Mouse (Mus musculus) forebrain, embryonic 12.5 days (tissue): Measurements from ENCODE around the gene Wipf2. TPM values are rescaled to one million over a fixed set of nuclear protein-coding genes. Genes with fewer than 3 reads are reported as not detected.
A peak's percentile ranks its signal among the peaks of the same experiment; 100 is the strongest.

Experiments used
- ATAC-seq: fragments of 200-750 bp; cut with Nextera tagmentation; 2 replicates; pipeline ENCODE4 v1.8.0; 2017; ENCODE audit warnings: moderate TSS enrichment; ENCODE audit not compliant: low FRiP score
- H3K27ac ChIP-seq: fragments of 300-500 bp; sonication (generic); 2 replicates; pipeline ENCODE4 v1.5.1; 2016; ENCODE audit warnings: mild to moderate bottlenecking
- H3K27me3 ChIP-seq: fragments of 300-500 bp; sonication (generic); 2 replicates; pipeline ENCODE4 v1.6.1; 2016; ENCODE audit warnings: mild to moderate bottlenecking
- H3K36me3 ChIP-seq: fragments of 300-500 bp; sonication (generic); replicated peaks from 2 replicates; pipeline ENCODE4 v1.6.1; 2016; ENCODE audit warnings: mild to moderate bottlenecking
- H3K4me1 ChIP-seq: fragments of 300-500 bp; sonication (generic); 2 replicates; pipeline ENCODE4 v1.6.1; 2016
- H3K4me2 ChIP-seq: fragments of 300-500 bp; sonication (generic); 2 replicates; pipeline ENCODE4 v1.6.1; 2016; ENCODE audit warnings: mild to moderate bottlenecking, moderate library complexity
- H3K4me3 ChIP-seq: fragments of 300-500 bp; sonication (generic); replicated peaks from 2 replicates; pipeline ENCODE4 v1.5.1; 2016; ENCODE audit warnings: mild to moderate bottlenecking
- H3K9ac ChIP-seq: fragments of 300-500 bp; sonication (generic); 2 replicates; pipeline ENCODE4 v1.6.1; 2016; ENCODE audit warnings: mild to moderate bottlenecking
- H3K9me3 ChIP-seq: fragments of 300-500 bp; sonication (generic); 2 replicates; pipeline ENCODE4 v1.6.1; 2016
- WGBS: fragments of 180-500 bp; shearing (Covaris S2); methylation state at CpG from one replicate; pipeline ENCODE4 v1.1.7; 2016; 5-methylcytosine and 5-hydroxymethylcytosine counted together
- polyA plus RNA-seq: library from polyadenylated mRNA; unstranded; fragments of >200 nt; fragmentation: Nextera tagmentation; extraction: Ambion mirVana; gene quantifications from 2 replicates; pipeline ENCODE4 v1.2.1, GENCODE M21; 2016

The Wipf2 gene
- polyA plus RNA-seq, 1 experiment from 2014 or later, result 4.8 TPM

DNA sequence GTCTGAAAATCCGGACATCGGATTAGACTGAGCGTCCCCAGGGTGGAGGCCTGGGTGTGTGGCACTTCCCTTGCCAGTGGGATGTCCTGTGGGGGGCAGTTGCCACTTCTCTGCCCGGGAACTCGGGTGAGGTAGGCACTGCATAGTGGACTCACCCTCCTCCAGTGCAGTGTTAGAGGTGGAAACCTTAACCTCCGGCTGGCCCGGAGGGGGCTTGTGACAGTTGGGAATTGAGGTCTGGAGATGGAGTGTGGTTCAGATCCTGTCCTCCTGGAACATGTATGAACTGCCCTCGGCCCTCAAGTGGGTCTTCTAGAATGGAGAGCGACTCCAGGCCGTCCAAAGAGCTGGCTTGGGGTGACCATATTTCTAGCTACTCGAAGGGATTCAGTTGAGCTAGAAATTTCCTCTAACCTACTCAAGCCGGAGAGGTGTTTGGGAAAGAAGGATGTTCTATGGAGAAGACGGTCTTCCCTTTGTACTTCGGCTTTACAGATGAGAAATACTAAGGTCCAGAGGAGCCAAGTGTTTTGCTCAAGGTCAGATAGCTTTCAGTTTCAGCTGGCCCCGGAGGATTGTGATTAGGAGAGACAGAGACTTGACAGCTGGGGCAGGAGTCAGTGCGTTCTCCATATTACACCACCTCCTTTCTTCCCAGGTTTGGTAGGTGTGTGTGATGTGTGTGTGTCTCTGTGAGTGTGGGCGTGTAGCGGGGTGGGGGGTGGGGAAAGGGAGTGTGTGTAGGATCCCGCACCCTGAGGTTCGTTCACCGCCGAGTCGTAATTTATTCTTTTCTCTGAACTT lies 73.4 kb downstream of the Wipf2 start:
- H3K27ac ChIP-seq, result peak overlapping the region; percentile 6; the same call in 1 of the 2 replicates
- H3K4me2 ChIP-seq, result peak overlapping the region; percentile 93
- ATAC-seq, result peak; percentile 25
- 1% methylated on average over 23 of the region's 23 CpGs for WGBS
- peaks cover 42% of the 10 kb centered on the region for H3K27me3 ChIP-seq
- H3K4me3 ChIP-seq, result peak overlapping the region; percentile 58
- H3K9me3 ChIP-seq, result no peaks in the 10 kb centered on the region
- H3K4me1 ChIP-seq, result peaks cover 77% of the 10 kb centered on the region
- H3K36me3 ChIP-seq, result no peaks in the 10 kb centered on the region
- peak overlapping the region; percentile 62; the same call in 1 of the 2 replicates for H3K9ac ChIP-seq

- peaks cover 76% of the 10 kb centered on the region for H3K4me1 ChIP-seq
- peak; percentile 87 for ATAC-seq
These were observed 74.0 kb downstream of the Wipf2 start for GRCm38 (mm10) chr11:98937410-98937913.

GRCm38 (mm10) chr11:98937914-98938694 lies 74.7 kb downstream of the Wipf2 start:
- peak; percentile 2 for ATAC-seq
- Histone ChIP-seq H3K36me3 (no peaks in the 10 kb centered on the region), H3K9ac (peak overlapping the region; percentile 62), H3K4me2 (peak overlapping the region; percentile 93), H3K27ac (peak overlapping the region; percentile 68), H3K4me1 (peaks cover 76% of the 10 kb centered on the region), H3K4me3 (peak overlapping the region; percentile 58), H3K27me3 (peaks cover 42% of the 10 kb centered on the region), H3K9me3 (no peaks in the 10 kb centered on the region)
- under 1% methylated on average over 39 of the region's 39 CpGs for WGBS

More at GRCm38 (mm10) chr11:98937410-98937913, 74.0 kb downstream of the Wipf2 start:
- under 1% methylated on average over 37 of the region's 38 CpGs for WGBS
- Histone ChIP-seq H3K27ac (peak overlapping the region; percentile 68), H3K9ac (peak overlapping the region; percentile 62), H3K27me3 (peaks cover 42% of the 10 kb centered on the region), H3K36me3 (no peaks in the 10 kb centered on the region), H3K9me3 (no peaks in the 10 kb centered on the region), H3K4me3 (peak overlapping the region; percentile 58), H3K4me2 (peak overlapping the region; percentile 93)

- Histone ChIP-seq H3K9ac (peak overlapping the region; percentile 62; the same call in 1 of the 2 replicates), H3K9me3 (no peaks in the 10 kb centered on the region), H3K4me1 (peaks cover 76% of the 10 kb centered on the region), H3K4me2 (peak overlapping the region; percentile 93), H3K4me3 (peak overlapping the region; percentile 58), H3K27ac (no peak overlapping the region), H3K27me3 (peaks cover 36% of the 10 kb centered on the region), H3K36me3 (no peaks in the 10 kb centered on the region)
- WGBS, result 49% methylated on average over 7 of the region's 7 CpGs
- ATAC-seq, result no peak
These were observed 75.3 kb downstream of the Wipf2 start for GRCm38 (mm10) chr11:98938701-98939083.

DNA sequence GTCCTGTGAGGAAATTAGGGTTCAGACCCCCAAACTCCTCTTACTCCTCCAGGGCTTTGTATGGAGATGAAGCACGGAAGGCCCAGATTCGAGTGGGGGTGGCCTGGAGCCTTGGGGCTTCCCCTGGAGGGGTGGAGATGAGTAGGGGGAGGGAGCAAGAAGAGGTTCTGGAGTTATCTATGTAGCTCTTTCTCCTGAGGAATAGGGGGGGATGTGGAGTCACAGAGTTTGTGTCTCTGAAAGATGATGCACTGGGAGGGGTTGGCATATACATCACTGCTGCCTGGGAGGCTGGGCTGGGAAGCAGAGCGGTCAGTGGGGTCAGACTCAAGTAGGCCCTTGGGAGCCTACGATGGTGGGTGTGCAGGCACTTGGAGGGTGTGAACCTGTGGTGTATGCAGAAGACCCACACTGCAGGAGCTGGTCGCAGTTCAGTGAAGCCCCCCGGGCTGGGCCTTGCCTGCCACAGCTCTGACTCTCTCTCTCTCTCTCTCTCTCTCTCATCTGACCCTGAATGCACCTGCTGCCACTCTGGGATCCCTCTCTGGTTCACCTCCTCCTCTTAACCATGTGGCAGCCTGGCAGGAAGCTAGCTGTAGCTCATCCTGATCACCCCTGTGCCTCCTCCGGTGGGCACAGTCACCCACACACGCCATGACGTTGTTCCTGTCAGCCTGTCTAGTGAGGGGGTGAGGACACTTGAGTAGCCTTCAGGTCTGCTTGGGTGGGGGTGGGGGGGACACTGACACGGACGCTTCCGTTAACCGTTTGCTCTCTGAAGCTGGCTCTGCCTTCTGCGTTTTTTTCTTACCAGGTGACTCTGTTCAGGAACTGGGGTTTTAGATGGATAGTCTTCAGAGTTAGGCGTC lies 75.9 kb downstream of the Wipf2 start:
- H3K4me1 ChIP-seq, result peaks cover 82% of the 10 kb centered on the region
- H3K27ac ChIP-seq, result no peak overlapping the region
- 66% methylated on average over 15 of the region's 15 CpGs for WGBS
- H3K4me2 ChIP-seq, result peak overlapping the region; percentile 93
- H3K36me3 ChIP-seq, result no peaks in the 10 kb centered on the region
- H3K9ac ChIP-seq, result 0 out of 2 replicates have a peak overlapping the region, but pooled peaks have one; percentile 36
- no peaks in the 10 kb centered on the region for H3K9me3 ChIP-seq
- peak overlapping the region; percentile 58; the same call in 1 of the 2 replicates for H3K4me3 ChIP-seq
- H3K27me3 ChIP-seq, result peaks cover 30% of the 10 kb centered on the region
- ATAC-seq, result no peak

- 55% methylated on average over 11 of the region's 11 CpGs for WGBS
- peak overlapping the region; percentile 93 for H3K4me2 ChIP-seq
- H3K36me3 ChIP-seq, result no peaks in the 10 kb centered on the region
- peaks cover 28% of the 10 kb centered on the region for H3K27me3 ChIP-seq
- H3K9ac ChIP-seq, result 0 out of 2 replicates have a peak overlapping the region, but pooled peaks have one; percentile 36
- H3K9me3 ChIP-seq, result no peaks in the 10 kb centered on the region
- H3K4me1 ChIP-seq, result peaks cover 90% of the 10 kb centered on the region
- peak overlapping the region; percentile 88 for H3K27ac ChIP-seq
- no peak overlapping the region for H3K4me3 ChIP-seq
- no peak for ATAC-seq
These were observed 76.7 kb downstream of the Wipf2 start for GRCm38 (mm10) chr11:98939953-98940641.

DNA sequence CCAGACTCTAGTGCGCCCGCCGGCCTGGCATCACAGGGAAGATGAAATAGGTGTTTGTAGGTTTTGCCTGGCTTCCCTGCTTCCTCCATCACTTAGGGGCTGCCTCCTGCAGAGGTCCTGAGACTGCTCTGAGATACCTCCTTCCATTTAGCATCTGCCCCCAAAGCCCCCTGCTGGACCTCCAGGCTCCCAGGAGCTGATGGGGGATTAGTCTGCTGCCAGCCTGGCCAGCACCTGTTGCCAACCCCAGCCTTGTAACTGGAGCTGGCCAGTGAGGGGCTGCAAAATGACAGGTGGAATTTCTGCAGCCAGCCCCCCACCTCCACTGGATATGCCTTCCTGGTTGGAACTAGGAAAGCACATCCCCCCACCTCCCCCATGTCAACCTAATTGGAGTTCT lies 77.3 kb downstream of the Wipf2 start:
- H3K4me1 ChIP-seq, result peaks cover 93% of the 10 kb centered on the region
- peak overlapping the region; percentile 88 for H3K27ac ChIP-seq
- peak overlapping the region; percentile 52 for H3K4me3 ChIP-seq
- no peak for ATAC-seq
- 24% methylated on average over 3 of the region's 3 CpGs for WGBS
- H3K27me3 ChIP-seq, result peaks cover 23% of the 10 kb centered on the region
- no peaks in the 10 kb centered on the region for H3K36me3 ChIP-seq
- peak overlapping the region; percentile 65; the same call in 1 of the 2 replicates for H3K9ac ChIP-seq
- H3K9me3 ChIP-seq, result no peaks in the 10 kb centered on the region
- H3K4me2 ChIP-seq, result peak overlapping the region; percentile 93

- H3K27me3 ChIP-seq, result peaks cover 17% of the 10 kb centered on the region
- H3K36me3 ChIP-seq, result no peaks in the 10 kb centered on the region
- H3K4me1 ChIP-seq, result peaks cover 87% of the 10 kb centered on the region
- H3K4me3 ChIP-seq, result peak overlapping the region; percentile 52
- no peak for ATAC-seq
- H3K9me3 ChIP-seq, result no peaks in the 10 kb centered on the region
- 2% methylated on average over 12 of the region's 12 CpGs for WGBS
- H3K27ac ChIP-seq, result peak overlapping the region; percentile 88
- H3K4me2 ChIP-seq, result peak overlapping the region; percentile 93
- H3K9ac ChIP-seq, result peak overlapping the region; percentile 65
These were observed 77.9 kb downstream of the Wipf2 start for GRCm38 (mm10) chr11:98941341-98941825.

- H3K27ac ChIP-seq, result peak overlapping the region; percentile 88
- H3K4me3 ChIP-seq, result peak overlapping the region; percentile 52
- H3K9me3 ChIP-seq, result no peaks in the 10 kb centered on the region
- H3K9ac ChIP-seq, result peak overlapping the region; percentile 65
- H3K27me3 ChIP-seq, result peaks cover 13% of the 10 kb centered on the region
- no peaks in the 10 kb centered on the region for H3K36me3 ChIP-seq
- ATAC-seq, result peak; percentile 53
- WGBS, result 4% methylated on average over 15 of the region's 15 CpGs
- H3K4me1 ChIP-seq, result peaks cover 81% of the 10 kb centered on the region
- peak overlapping the region; percentile 93 for H3K4me2 ChIP-seq
These were observed 78.5 kb downstream of the Wipf2 start for GRCm38 (mm10) chr11:98941826-98942550.

DNA sequence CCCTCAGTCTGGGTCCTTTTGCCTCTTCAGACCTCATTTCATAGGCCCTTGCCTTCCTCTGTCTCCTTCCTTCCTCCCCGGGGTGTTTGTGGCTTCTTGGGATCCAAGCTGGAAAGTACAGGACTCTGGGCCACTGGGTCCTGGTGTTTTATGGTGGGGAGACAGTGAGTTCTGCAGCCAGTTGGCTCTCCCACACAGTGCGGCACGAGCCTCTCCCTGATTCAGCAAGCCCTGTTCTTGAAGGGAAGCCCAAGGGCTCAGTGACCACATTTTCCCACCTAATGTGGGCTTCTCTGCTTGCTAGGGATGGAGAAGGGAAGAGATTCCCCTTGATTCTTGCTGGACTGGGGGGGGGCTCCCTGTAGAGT lies 79.1 kb downstream of the Wipf2 start:
- no peak for ATAC-seq
- peaks cover 13% of the 10 kb centered on the region for H3K27me3 ChIP-seq
- no peaks in the 10 kb centered on the region for H3K36me3 ChIP-seq
- WGBS, result 60% methylated on average over 3 of the region's 3 CpGs
- H3K4me3 ChIP-seq, result peak overlapping the region; percentile 52
- H3K9ac ChIP-seq, result peak overlapping the region; percentile 65
- peaks cover 78% of the 10 kb centered on the region for H3K4me1 ChIP-seq
- no peaks in the 10 kb centered on the region for H3K9me3 ChIP-seq
- peak overlapping the region; percentile 88 for H3K27ac ChIP-seq
- H3K4me2 ChIP-seq, result peak overlapping the region; percentile 93
